Mouse (Mus musculus): ENCODE measurements around the gene Lce1a2. TPM values are rescaled to one million over a fixed set of nuclear protein-coding genes. Genes with fewer than 3 reads are reported as not detected.

The Lce1a2 gene
- not detected for total RNA-seq (2021)
- long read RNA-seq, experiment 1: 0 reads
- long read RNA-seq, experiment 2: 0 reads

GRCm38 (mm10) chr3:92670215-92670614 lies at the start of gene Lce1a2:
TSS of gene Lce1a2 (minus strand) at chr3:92670315.
- DNase-seq: no peak

DNA sequence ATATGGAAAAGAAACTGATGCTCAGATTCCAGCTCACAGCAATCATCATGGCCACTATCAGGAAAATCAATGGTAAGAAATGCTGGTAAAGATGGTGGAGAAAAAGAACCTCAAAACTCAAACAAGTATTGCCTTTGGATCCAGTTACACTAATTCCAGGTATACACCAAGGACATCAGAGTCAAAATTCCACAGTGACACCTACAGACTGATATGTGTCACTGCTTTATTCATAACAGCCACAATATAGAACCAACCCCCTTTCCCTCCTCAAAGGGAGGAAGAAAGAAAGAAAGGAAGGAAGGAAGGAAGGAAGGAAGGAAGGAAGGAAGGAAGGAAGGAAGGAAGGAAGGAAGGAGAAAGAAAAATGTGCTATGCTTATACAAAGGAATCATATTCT lies 45.0 kb upstream of the Lce1a2 start:
- no peak for DNase-seq

DNA sequence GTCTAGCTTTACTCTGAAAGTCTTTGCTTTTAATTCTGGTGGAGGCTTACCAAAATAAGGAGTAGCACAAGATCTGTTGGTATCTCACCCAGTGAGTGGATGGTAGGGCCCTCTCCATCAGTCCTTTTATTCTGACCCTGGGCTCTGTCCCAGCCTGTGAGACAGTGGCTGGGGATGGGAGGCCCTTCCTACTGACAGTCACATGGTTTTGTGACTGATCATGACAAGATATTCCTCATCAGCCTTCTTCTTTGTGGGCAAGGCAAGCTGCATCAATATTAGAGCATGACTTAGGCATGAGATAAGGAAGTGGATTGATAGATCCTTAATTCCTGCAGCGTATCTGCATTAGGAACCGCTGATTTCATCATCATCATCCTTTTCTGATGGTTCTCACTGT lies 38.9 kb upstream of the Lce1a2 start, which contains the start of gene Lce1e:
Lce1e (minus strand) TSS at position 101 of the 400 bp plus-strand sequence.
- DNase-seq: no peak

- no peak for DNase-seq
Measured at GRCm38 (mm10) chr3:92694613-92695012, 24.5 kb upstream of the Lce1a2 start.

DNA sequence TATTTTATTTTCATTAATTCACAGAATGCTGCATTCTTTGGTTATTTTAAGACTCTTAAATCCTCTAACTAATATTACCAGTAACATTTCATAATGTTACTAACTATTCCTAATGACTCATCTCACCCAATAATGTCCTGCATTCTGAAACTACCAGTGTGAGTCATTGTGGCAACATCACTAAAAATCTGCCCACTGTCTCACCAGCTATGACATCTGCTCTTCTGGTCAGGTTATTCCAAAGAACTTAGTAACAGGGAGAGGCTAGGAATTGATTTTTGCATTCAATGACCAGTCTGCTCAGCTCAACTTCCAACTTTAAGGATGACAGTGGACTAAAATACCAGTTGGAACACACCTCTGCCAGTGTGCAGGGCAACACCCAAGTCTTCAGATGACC lies 21.6 kb upstream of the Lce1a2 start:
- DNase-seq: no peak

- peak; percentile 40 for DNase-seq
Measured at GRCm38 (mm10) chr3:92689154-92689553, 19.0 kb upstream of the Lce1a2 start.

- no peak for DNase-seq
Measured at GRCm38 (mm10) chr3:92687110-92687509, 17.0 kb upstream of the Lce1a2 start, which contains the start of gene Lce1d. TSS of gene Lce1d (minus strand) at chr3:92687210.

DNA sequence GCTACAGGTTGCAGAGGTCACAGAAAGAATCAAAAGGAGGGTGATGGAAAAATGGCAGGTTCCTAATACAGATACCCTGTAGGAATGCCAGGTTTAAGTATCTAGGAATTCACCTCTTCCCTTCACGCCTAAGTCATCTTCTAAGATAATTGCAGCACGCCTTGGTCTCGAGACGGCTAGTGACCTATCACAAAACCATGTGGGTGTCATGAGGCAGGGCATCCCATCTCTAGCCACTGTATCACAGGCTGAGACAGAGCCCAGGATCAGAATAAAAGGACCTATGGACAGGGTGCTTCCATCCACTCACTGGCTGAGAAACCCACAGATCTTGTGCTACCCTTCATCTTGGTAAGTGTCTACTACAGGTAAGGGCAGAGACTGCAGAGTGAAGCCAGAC lies 8.8 kb upstream of the Lce1a2 start, which contains the start of gene Lce1c:
Lce1c (plus strand) TSS at position 301 of the 400 bp plus-strand sequence.
- DNase-seq: no peak

- DNase-seq: no peak
Measured at GRCm38 (mm10) chr3:92656826-92657225, 13.3 kb downstream of the Lce1a2 start, which contains the start of gene Lce1b. TSS of gene Lce1b (minus strand) at chr3:92656926.

DNA sequence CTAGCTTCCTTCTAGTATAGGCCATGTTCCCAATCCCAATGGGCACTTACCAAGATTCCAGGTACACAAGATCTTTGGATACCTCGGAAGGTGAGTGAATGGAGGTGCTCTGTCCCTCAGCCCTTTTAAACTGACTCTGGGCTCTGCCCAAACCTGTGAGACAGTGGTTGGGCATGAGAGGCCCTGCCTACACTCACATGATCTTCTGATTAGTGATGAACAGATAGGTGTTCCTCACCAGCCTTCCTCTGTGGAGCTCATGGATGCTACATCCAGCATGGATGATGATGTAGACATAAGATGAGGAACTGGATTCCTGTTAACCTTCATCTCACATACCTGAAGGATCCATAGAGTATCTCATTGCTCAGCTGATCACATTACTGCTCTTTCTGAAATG lies 21.9 kb downstream of the Lce1a2 start, which contains the start of gene Lce1a1:
Lce1a1 (minus strand) TSS at position 101 of the 400 bp plus-strand sequence.
- no peak for DNase-seq

GRCm38 (mm10) chr3:92639854-92640253 lies 30.3 kb downstream of the Lce1a2 start:
- no peak for DNase-seq

GRCm38 (mm10) chr3:92638653-92638991 lies 31.5 kb downstream of the Lce1a2 start:
- no peak for DNase-seq

- DNase-seq: no peak
Measured at GRCm38 (mm10) chr3:92637745-92638652, 32.1 kb downstream of the Lce1a2 start.

GRCm38 (mm10) chr3:92621560-92621959 lies 48.6 kb downstream of the Lce1a2 start, which contains the start of gene Lce6a:
TSS of gene Lce6a (minus strand) at chr3:92621660.
- DNase-seq: no peak

Other genes starting within 250 kb of the Lce1a2 start
- 10 to 100 TPM in 1 of 2 experiments, 1 to 10 TPM in 1; 8.2 to 10.7 TPM for gene Gm9774, start 240.9 kb downstream of the Lce1a2 start, total RNA-seq (2021)
- not detected for gene Sprr2k, start 237.7 kb downstream of the Lce1a2 start, total RNA-seq (2021)
- gene Sprr1b, start 231.5 kb downstream of the Lce1a2 start, total RNA-seq (2021): not detected
- not detected for gene Sprr3, start 211.6 kb downstream of the Lce1a2 start, total RNA-seq (2021)
- not detected for gene Sprr1a, start 184.4 kb downstream of the Lce1a2 start, total RNA-seq (2021)
- gene Sprr4, start 169.8 kb downstream of the Lce1a2 start, total RNA-seq (2021): not detected
- gene 2310046K23Rik, start 135.8 kb downstream of the Lce1a2 start, total RNA-seq (2021): not detected
- gene Ivl, start 96.6 kb downstream of the Lce1a2 start, total RNA-seq (2021): not detected
- gene Smcp, start 81.3 kb downstream of the Lce1a2 start, total RNA-seq (2021): not detected
- not detected for gene 2210017I01Rik, start 62.8 kb downstream of the Lce1a2 start, total RNA-seq (2021)
- gene Lce6a, start 48.7 kb downstream of the Lce1a2 start, total RNA-seq (2021): not detected
- gene Lce1a1, start 22.0 kb downstream of the Lce1a2 start, total RNA-seq (2021): not detected
- gene Lce1b, start 13.4 kb downstream of the Lce1a2 start, total RNA-seq (2021): not detected
- not detected for gene Lce1c, start 8.9 kb upstream of the Lce1a2 start, total RNA-seq (2021)
- not detected for gene Lce1d, start 16.9 kb upstream of the Lce1a2 start, total RNA-seq (2021)
- not detected for gene Lce1e, start 38.8 kb upstream of the Lce1a2 start, total RNA-seq (2021)
- not detected for gene Lce1f, start 50.0 kb upstream of the Lce1a2 start, total RNA-seq (2021)
- gene Gm38119, start 68.8 kb upstream of the Lce1a2 start, total RNA-seq (2021): not detected
- not detected for gene Lce1g, start 82.0 kb upstream of the Lce1a2 start, total RNA-seq (2021)
- not detected for gene Lce1h, start 94.8 kb upstream of the Lce1a2 start, total RNA-seq (2021)
- gene Lce1i, start 108.6 kb upstream of the Lce1a2 start, total RNA-seq (2021): not detected
- not detected for gene Lce1j, start 120.2 kb upstream of the Lce1a2 start, total RNA-seq (2021)
- not detected for gene Lce1k, start 137.6 kb upstream of the Lce1a2 start, total RNA-seq (2021)
- gene Kprp, start 156.9 kb upstream of the Lce1a2 start, total RNA-seq (2021): not detected
- not detected for gene Lce1l, start 181.0 kb upstream of the Lce1a2 start, total RNA-seq (2021)
- gene 2310050C09Rik, start 199.9 kb upstream of the Lce1a2 start, total RNA-seq (2021): not detected